Mouse (Mus musculus) naive thymus-derived CD4-positive, alpha-beta T cell, adult 2 months (primary cell): ENCODE results near the gene Gm15517.
"Not testable (repeated sequence)": the region's sequence is repeated elsewhere in the genome, so short reads cannot be mapped to it uniquely, and the experiment has no call there.

ENCODE experiments used
- DNase-seq: peaks from one replicate; pipeline ENCODE4 v3.0.0-alpha.2; 2011; ENCODE audit warnings: low read depth

Gene Gm15517

GRCm38 (mm10) chr7:44261147-44261546 lies at the start of gene Gm15517:
Gm15517 (plus strand) TSS chr7:44261447.
- no peak for DNase-seq

DNA sequence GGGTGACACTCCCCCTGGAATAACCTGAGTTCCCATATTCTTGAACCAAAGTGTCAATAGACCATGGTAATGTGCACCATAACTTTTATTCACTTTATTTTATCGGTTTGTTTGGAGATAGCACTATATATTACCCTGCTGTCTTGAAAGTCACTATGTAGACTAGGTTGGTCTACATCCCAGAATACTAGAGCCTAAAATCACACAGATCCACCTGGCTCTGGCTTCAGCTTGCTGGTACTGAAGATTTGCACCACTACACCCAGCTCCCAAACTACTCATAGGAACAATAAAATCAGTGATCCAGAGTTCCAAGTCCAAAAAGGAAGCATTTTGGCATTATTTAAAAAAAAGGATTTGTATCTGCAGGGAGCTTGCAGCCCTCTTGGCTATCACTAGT lies 45.6 kb upstream of the Gm15517 start, which contains the start of gene Klk1b5:
TSS of gene Klk1b5 (plus strand) at position 301 of the 400 bp plus-strand sequence.
- DNase-seq = no peak

- DNase-seq = not testable (repeated sequence)
Observed at GRCm38 (mm10) chr7:44221601-44222000, 39.6 kb upstream of the Gm15517 start.

DNA sequence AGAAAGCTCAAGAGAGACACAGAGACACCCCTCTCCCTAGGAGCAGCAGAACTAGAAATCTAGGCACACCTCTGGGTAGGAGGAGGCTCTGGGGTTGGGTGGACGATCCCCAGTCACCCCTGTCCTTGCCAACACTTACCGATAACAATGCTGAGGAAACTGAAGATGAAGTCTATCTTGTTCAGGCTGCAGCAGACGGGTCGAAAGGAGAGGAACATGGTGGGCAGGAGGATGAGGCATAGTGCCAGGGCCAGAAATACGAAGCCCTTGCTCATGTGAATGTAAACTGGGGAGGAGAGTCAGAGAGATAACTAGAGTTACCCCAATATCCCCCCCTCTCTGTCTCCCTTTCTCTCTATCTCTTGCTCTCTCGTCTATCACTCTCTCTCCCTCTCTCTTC lies 38.9 kb upstream of the Gm15517 start:
- DNase-seq = not testable (repeated sequence)

DNA sequence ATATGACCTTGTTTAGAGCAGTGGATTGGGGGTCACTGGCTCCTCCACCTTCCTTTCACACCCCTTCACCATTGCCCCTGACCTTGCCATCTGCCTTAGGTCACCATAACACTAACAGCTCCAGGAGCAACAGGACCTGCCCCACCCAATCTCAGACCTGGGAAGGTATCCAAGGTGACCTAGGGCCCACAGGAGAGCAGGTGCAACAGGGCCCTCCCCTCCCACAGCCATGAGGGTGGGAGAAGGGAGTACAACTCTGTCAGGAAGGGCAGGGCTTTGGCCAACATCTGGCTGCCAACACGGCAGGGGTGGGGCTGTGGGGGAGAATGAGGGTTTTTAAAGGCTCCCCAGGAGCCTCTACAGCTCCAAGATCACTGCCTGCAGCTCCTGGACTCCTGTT lies 36.2 kb upstream of the Gm15517 start, which contains the start of gene Klk1:
TSS of gene Klk1 (plus strand) at position 285 of the 400 bp plus-strand sequence.
- no peak for DNase-seq

DNA sequence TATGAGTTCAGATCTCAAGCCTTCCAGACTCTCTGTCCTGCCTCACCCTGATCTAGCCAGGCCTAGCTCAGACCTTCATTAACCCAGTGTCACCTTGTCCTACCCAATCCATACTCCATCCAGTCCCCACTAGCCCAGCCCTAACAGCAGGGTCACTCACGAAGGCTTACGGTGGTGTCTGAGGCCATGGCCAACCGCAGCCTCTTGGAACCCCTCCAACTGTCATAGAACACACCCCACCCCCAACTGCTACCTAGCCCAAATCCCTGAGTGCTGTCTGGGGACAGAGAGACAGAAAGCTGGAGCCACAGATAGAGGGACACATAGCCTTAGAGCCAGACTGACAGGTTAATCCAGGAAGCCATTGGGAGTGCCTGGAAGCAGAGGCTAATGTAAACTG lies 25.3 kb upstream of the Gm15517 start, which contains the start of gene Gm36864:
TSS of gene Gm36864 (plus strand) at position 269 of the 400 bp plus-strand sequence.
- DNase-seq = no peak

DNA sequence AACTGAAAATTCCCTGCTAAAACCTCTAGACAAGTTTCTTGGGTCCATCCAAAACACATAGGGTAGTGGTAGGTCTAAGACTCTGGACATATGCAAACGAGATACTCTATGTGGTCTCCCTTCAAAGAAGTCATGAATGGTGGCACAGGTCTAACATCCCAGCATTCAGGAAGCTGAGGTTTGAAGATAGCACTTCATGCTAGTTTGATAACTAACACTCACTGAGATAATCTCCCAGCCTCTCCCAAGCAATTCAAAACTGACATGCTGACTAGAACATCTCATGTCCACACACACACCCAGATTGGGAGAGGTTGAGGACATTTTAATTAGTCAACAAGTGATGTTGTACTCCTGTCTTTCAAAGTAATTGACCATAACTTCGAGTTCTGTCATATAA lies 21.3 kb upstream of the Gm15517 start:
- no peak for DNase-seq

DNA sequence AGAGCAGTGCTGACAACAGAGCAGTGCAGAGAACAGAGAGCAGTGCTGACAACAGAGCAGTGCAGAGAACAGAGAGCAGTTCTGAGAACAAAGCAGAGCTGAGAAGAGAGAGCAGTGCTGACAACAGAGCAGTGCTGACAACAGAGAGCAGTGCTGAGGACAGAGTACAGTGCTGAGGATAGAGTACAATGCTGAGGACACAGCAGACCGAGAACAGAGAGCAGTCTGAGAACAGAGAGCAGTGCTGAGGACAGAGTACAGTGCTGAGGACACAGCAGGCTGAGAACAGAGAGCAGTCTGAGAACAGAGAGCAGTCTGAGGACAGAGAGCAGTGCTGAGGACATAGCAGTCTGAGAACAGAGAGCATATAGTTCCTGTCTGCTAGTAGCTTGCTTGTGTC lies 20.5 kb upstream of the Gm15517 start:
- DNase-seq = no peak

GRCm38 (mm10) chr7:44241163-44241562 lies 20.1 kb upstream of the Gm15517 start:
- DNase-seq = no peak

- DNase-seq = no peak
Observed at GRCm38 (mm10) chr7:44244080-44244479, 17.2 kb upstream of the Gm15517 start.

DNA sequence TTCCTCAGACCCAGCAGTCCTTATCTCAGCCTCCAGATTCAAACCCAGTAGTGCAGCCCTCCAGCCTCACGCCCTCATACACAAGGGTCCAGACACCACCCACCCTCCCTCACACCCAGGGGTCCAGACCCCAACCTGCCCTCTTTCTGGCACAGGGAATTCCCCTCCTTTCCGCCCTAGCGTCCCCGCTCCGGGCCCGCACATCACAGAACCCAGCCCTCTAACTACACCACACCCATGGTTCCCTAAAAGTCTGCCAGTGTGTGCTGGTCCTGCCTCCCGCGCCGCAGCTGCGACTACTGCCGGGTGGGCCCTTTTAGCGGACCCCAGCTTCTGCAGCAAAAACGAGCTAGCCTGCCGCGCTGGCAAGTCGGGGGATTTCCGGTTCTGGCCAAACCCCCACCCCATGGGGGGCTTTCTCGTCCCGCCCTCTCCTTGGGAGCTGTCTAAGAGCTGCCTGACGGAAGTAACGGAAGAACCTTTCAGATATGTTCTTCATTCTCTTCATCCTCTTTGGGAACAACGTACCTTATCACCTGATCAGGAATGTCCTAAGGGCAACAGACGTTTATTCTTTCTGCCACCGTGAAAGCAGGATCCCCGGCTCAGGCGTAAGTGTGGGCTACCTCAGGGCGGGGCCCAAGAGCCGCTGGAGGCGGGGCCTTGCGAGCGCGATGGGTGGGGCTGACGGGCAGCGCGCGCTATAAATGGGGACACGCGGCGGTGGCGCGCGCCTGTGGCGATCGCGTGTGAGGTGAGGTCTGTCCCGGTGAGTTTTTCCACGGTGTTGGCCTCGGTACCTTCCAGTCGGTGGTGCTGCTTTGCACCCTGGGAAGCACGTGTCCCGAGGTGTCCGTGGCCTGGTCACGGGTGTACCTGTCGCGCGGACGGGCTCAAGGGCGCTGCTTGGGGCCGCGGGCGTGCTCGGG lies 14.9 kb upstream of the Gm15517 start, which contains the start of the genes 1700028J19Rik and 2410002F23Rik:
TSS of gene 1700028J19Rik (minus strand) at position 641 of the 929 bp plus-strand sequence.
TSS of gene 2410002F23Rik (plus strand) at position 668 of the 929 bp plus-strand sequence.
- DNase-seq = peak; percentile 96

DNA sequence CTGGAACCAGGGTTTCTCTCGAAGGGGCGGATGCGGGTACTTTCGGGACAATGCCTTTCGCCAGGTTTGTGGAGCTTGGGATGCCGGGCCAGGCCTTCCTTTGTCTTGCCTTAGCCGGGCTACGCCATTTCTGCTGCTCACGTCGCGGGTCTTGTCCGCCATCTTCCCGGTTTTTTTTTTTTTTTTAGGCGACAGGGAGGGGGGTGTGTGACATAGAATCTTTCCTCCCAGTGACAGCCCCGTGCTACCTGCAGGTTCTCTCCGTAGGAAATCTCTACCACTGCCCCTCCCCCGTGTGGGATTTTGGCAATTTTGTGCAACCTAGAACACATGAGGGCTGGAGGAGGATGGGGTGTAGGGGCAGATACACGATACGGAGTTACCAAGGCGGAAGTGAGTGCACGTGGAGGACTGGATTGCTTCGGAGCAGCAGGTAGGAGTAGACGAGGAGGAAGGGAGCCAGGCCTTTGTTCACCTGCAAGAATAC lies 14.2 kb upstream of the Gm15517 start:
- DNase-seq = peak; percentile 80

- no peak for DNase-seq
Observed at GRCm38 (mm10) chr7:44247971-44248370, 13.3 kb upstream of the Gm15517 start.

DNA sequence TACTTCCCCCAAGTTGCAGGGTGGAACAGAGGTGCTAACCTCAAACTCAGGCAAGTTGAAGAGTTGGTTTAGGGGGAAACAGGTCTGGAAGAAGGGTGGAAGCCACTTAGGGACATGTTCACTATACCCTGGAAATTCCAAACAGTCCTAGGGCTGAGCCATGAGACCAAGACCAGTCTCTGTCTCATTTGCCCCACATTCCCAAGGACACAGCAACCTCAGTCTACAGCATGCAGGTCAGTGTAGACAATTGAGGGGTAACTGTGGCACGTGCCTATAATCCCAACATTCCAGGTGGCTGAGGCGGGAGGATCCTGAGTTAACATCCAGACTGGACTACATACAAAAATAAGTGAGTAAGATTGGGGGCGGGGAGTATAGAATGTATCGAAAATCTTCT lies 12.0 kb upstream of the Gm15517 start:
- DNase-seq = no peak

DNA sequence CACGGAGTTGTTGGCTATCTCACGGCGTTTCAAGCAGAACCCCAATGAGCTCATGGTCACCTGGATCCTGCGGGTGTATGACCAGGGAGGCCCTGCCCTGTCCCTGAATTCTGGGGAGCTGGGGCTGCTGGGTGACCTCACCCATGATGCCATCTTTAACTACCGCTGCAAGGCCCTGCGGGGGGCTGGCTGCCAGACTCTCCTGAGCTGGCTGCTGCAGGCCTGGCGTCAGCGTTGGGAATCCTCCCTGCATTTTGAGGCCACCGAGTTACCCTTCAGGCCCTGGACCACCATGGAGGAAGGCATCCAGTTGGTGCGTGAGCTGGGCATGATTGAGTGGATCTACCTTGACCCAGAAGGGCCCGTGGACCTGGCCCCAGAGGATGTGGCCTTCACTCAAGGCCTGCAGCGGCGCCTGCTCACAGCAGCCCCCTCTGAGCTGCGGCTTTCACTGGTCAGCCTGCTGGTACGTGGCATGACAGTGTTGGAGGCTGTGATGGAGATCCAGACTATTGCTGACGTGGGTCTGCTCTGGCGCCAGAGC lies 10.4 kb upstream of the Gm15517 start:
- DNase-seq = not testable (repeated sequence)

DNA sequence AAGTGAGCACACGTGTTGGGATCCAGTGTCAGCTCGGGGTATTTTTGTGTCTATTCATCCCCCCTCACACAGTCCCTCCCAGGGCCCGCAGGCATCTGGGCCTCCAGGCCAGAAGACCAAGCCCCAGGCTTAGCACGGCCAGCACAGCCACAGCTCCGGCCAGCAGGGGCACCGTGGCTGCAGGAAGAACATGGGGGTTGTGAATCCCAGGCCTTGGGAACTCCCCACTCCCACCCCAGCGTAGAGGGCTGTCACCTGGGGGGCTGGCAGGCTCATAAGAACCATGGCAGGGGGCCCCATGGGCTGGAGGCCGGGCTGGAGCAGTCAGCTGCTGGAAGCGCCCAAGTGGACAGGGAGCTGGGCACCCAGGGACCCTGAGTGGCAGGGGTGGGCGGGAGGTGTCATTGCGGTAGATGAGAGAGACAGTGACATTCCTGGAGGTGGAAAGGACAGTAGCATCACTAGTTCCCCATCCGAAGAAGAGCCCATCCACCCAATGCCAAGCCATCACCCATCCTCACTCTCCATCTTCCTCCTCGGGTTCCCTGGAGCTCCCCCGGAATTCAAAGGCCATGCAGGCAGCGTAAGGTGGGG lies 8.1 kb upstream of the Gm15517 start:
- no peak for DNase-seq

DNA sequence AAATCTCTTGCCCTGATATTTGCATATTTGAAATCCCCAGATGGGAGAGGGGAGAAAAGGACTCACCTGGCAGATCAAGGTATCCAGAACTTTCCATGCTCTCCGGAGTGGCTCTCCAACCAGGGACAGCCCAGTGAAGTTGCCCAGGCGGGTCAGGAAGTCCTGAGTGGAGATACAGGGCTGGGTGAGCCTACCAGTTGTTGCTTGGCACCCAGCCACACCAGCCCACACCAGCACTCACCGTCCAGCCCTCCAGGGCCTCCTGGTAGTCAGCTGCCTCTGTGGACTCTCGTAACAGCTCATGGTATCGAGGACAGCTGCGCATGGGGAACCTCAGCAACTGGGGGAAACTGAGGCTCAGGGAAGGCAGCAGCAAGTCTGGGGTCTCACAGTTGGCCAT lies 6.3 kb upstream of the Gm15517 start:
- no peak for DNase-seq

DNA sequence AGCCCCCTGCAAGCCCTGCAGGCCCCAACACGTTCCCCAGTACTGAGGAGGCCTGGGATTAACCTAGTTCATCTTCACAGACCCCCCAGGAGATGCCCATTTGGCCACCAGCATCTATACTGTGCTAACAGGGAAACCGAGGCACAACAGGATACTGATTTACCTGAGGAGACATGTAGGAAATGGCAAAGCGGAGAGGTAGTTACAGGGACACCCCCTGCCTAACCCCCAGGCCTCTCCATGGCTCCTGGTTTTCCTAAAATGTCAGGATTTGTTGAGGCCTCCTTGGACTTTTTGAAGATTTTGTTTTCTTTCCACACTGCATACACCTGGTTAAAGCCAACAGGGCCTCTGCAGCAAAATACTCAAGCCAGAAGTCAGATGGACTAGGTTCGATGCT lies 4.0 kb upstream of the Gm15517 start, which contains the start of gene Acp4:
TSS of gene Acp4 (minus strand) at position 101 of the 400 bp plus-strand sequence.
- DNase-seq = no peak

GRCm38 (mm10) chr7:44260410-44260809 lies 837 bp upstream of the Gm15517 start:
- no peak for DNase-seq

DNA sequence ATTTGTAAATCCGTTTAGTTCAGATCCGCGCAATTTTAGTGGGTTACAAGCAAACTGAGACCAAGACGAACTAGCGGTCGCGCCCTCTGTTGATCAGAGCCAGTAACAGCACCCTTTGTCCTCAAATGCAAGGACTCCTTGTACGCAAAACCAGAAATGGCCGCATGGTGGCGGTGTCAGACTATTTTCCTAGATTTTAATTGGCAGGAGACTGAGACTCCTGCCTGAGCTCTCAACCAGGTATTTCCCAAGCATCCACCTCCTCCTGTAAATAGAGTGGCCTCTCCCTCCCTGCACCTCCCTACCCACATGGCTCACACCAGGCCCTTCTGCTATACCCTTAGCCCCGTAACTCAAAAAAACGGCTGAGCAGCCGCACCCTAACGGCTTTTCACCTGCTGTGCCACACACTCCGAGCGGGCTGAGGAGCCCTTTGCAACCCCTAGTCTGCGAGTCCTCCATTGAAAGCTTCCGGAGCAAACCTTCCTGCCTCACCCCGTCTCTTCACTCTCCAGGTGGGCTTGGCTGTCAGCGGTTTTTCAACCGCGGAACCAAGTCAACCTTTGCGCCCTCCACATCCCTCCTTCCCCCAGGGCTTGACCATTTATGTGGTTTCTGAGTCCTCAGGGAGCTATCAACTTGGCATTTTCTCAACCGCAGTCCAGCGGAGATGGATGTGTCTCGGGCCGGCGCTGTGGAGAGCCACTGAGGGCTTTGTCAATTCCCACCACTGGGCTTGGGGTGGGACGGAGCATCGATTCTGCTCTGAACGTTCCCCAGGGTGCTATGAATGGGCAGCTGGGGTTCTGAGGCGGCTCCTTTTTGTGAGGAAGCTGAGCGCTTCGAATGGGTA lies 1.8 kb downstream of the Gm15517 start:
- DNase-seq = peak; percentile 96

DNA sequence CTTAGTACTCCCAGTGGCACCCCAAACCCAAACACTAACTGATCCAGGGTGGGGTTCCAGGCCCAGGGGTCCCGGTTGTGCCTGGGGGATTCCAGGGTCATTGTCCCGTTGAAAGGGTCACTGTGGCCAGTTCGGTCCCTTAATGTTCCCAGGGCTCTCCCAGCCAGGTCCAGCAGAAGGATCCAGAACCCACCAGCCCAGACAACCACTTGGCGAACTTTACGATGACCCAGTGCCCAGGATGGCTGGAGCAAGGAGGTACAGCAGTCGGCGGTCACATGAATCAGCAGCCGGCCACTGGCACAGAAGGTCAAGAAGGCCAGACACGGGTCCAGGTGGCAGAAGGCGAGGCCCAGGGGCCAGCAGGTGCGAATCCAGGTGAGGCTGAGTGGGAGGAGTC lies 6.9 kb downstream of the Gm15517 start:
- no peak for DNase-seq
